Mouse (Mus musculus) lung, adult 18-20 months (tissue): ENCODE results near the gene Pnkd.
"Not testable (repeated sequence)": the region's sequence is repeated elsewhere in the genome, so short reads cannot be mapped to it uniquely, and the experiment has no call there.

Experiments used
- DNase-seq, 2 experiments: peaks; one replicate each; pipeline ENCODE4 v3.0.0; 2022; ENCODE audit warnings: mixed read lengths in 2 of 2

The Pnkd gene

GRCm38 (mm10) chr1:74278988-74279387 lies 5.7 kb upstream of the Pnkd start:
- DNase-seq = no peak

- no peak for DNase-seq
These were observed 4.0 kb upstream of the Pnkd start for GRCm38 (mm10) chr1:74280591-74281325.

DNA sequence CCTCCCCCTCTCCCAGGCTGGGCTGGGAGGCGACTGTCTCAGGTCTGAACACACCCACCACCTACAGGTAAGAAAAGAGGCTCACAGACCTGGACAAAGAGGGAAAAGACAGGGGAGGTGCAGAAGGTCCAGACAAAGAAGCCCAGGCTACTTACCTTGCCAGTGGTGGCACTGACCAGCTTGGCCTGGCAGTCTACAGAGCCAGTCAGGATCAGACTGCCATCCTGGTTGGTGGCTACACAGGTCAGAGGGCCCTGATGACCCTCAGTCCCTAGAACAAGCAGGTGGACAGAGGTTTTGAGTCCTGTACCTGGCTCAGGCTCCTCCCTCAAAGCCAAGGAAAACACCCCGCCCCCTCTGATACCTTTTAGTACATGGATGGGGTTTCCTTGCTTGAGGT lies 3.4 kb upstream of the Pnkd start:
- no peak for DNase-seq

GRCm38 (mm10) chr1:74281886-74282285 lies 2.8 kb upstream of the Pnkd start:
- no peak for DNase-seq

DNA sequence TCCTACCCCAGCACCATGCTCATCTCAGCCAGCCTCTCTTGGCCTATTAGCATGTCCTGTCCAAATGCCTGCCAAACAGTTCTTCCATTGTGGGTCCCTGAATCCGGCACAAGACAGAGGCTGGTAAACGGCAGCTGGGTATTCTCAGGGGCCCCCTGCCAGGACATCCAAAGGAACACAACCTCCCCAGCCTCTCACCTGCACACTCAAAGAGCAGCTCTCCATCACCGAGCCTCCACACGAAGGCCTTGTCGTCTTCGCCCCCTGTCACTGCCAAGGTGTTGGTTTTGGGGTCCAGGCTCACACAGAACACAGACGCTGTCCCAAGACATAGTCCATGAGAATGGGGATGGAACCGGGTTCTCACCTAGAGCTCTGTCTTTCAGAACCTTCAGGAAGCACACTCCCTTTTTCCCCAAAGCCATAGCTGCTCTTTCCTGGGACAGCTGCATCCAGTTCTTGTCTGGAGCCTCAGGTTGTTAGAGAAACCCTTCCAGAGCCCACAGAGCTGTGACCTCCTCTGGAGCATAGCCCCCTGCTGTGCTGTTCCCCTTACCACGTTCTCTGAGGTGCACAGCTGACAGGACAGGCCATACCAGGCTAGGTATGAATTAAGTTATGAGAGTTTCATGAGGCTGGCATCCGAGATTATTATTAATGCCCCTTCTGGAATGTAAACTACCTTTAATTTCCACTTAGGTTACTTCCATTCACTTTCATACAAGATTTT lies 1.7 kb upstream of the Pnkd start:
- no peak for DNase-seq

- peak; percentile 71 to 76 for DNase-seq
These were observed 855 bp upstream of the Pnkd start for GRCm38 (mm10) chr1:74283686-74284463.

GRCm38 (mm10) chr1:74285212-74286010 lies 681 bp downstream of the Pnkd start:
- DNase-seq = no peak

- DNase-seq = not testable (repeated sequence)
These were observed 2.3 kb downstream of the Pnkd start for GRCm38 (mm10) chr1:74286869-74287607.

GRCm38 (mm10) chr1:74288327-74288726 lies 3.6 kb downstream of the Pnkd start:
- DNase-seq = no peak

DNA sequence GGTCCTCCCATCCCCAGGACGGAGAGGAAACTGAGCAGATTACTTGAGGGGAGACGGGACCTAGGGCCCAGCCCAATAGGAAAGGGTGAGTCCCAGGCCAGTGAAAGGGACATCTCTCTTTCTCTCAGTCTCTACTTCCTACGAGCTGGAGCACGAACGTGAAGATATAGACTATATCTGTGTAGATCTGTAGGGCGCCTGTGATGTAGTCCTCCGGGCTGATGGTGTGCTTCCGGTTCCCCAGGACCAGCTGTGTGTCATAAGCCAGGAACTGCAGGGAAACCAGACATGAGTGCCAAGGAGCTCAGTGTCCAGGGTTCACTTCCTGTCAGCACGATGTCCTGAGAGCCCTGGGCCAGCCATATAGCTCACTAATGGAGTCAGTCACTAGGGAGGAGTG lies 4.5 kb downstream of the Pnkd start:
- peak in 1 of 2 experiments; percentile 41 for DNase-seq

DNA sequence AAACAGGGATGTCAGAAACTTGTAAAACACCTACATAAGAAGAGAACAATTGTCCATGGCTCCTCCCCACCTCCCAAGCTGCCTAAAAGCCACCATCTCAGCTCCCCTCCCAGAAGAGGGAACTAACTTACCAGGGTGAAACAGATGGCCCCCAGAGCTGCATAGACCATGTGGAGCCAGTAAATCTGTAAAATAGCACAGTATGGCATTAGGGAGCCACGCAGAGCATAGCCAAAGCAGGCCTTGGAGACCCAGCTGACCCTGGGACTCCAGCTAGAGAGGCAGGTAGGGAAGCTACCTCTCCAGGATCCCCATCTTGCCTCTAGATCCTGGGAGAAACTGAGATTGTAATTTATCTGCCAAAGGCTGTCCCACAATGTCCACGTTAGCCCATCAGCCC lies 5.0 kb downstream of the Pnkd start:
- no peak for DNase-seq

DNA sequence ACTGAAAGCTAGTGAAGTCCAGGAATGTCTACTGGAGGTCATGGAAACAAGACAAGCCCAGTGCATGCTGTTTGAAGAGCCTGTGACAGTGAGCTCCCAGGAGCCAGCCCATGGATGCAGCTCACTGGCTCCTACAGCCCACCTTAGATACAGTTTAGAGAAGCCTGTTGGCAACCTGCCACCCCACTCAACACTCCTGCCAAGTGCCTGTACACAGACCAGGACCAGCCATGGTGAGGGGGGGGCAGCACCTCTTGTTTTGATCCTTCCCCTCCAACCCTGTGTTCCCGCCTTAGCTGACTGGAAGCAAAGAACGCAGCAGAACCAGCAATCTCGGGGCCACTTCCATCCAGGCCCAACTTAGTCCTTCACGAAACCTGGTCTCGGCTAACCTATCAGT lies 5.4 kb downstream of the Pnkd start:
- peak in 1 of 2 experiments; percentile 49 for DNase-seq

DNA sequence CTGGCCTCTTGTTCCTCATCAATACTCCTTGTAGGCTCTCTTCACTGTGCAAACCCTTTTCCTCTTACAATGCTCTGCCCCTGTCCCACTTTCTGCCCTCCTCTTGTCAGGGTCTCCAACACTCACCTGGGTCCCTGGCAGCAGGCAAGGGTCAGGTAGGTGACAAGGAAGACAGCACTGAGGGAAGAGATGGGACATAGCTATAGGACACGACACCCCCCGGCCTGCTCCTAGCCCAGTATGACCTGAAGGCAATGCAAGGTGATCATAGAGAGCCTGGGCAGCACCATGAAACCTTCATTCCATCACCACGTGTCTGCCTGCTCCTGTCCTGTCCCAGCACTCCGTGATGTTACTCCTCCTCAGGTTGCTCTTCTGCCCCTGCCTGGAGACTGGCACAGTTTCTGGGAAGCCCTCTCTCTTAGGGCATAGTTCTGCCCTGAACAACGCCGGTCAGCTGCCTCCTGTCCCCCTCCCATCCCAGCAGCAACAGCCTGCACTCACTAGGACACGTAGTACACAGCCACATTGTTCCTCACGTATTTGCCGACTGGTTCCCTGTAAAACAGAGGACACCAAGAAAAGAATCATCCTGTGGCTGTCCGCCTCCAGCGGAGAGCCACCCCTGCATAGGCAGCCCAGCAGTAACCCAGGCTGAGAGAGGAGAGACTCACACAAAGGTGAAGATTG lies 7.7 kb downstream of the Pnkd start:
- DNase-seq = no peak

- no peak for DNase-seq
These were observed 8.7 kb downstream of the Pnkd start for GRCm38 (mm10) chr1:74293306-74293960.

GRCm38 (mm10) chr1:74294090-74294643 lies 9.4 kb downstream of the Pnkd start:
- DNase-seq = no peak

DNA sequence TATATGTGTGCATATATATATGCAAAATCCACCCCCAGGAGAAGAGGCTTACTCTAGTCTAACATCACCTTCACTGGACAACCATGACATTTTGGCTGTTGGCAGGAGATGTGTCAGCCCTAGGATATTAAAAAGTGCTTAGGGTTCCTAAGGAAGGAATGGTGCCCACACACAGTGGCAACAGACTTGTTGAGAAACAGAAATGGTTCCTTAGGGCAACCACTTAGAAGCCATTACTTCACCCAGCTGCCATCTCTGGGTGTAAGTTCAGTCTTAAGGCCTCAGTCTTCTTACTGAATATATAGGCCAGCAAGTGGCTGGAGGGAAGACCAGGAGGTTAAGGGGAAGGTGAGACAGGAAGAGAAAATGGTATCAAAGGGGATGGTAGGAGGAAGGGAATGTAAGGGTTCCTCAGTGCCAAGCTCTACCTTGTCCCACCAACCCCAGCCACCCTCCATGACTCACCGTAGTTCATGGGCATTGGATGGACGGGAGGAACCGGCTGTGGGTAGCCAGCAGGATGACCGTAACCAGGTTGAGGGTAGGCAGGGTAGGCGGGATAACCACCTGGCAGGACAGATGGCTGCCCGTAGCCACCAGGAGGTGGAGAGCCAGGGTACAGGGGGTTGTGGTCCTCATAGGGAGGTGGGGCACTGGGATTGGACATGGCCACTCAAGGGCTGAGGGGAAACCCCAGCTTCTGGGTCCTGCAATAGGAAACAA lies 10.2 kb downstream of the Pnkd start:
- DNase-seq = no peak

DNA sequence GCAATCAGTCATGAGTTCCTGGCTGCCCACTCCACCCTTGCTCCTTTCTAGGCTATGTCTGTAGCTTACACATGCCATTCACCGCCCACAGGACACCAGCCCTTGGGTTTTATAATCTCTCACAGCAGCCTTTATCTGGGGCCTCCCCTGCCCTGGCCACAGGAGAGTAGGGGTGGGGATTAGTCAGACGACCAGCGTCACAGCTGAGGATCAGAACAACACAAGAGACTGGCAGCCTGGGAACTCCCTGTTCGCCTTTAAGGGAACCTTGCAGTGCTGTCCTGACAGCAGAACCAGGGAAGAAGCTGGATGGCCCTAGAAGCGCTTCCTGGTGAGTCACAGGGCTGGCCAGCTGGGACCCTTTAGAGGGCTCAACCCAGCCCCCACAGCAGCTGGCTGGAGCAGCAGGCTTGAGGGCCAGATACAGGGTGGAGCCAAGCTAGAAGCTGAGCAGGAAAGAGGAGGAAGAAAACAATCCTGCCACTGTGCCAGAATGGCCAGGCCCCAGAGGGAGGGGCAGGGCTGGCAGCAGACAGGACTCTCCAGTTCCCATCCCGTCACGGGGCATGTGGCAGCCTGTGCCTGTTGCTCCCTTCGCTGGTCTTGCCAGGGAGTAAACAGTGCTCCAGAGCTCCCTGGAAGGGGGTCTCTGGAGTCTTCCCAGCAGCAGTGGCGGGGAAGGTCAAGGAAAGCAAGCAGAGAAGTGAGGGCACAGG lies 10.9 kb downstream of the Pnkd start:
- peak; percentile 96 to 98 for DNase-seq

DNA sequence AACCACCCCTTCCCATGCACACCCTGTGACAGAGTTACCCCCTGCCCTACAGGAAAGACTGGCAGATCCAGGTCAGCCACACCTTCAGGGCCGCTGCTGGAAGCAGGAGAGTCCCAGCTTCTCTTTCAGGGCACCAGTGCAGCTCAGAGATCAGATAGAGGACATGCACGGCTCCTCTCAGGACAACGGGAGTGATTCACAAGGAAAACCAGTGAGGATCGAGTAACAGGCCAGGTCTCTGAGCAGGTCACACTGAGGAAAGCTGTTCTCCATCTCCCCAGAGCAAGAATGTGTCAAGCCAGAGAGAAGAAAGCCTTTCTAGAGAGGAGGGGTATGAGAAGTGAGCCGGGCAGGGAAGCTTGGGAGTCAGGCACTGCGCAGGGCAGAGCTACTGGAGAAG lies 11.7 kb downstream of the Pnkd start:
- DNase-seq = peak; percentile 47 to 51

GRCm38 (mm10) chr1:74297269-74297668 lies 12.5 kb downstream of the Pnkd start:
- DNase-seq = peak; percentile 74 to 86
